Mouse (Mus musculus) heart, embryonic 16.5 days (tissue): ENCODE measurements around the gene Retreg3. TPM values are rescaled to one million over a fixed set of nuclear protein-coding genes. Genes with fewer than 3 reads are reported as not detected.

ENCODE experiments used
- ATAC-seq: fragments of 200-750 bp; cut with Nextera tagmentation; replicated peaks from 2 replicates; pipeline ENCODE4 v1.8.0; 2017; ENCODE audit warnings: moderate number of reproducible peaks; ENCODE audit not compliant: insufficient read depth, low FRiP score; ENCODE audit errors: extremely low read depth
- H3K27ac ChIP-seq: fragments of 300-500 bp; sonication (generic); 2 replicates; pipeline ENCODE4 v1.5.1; 2014; ENCODE audit warnings: mild to moderate bottlenecking, low read length, control low read depth, moderate library complexity
- H3K27me3 ChIP-seq: fragments of 300-500 bp; sonication (generic); 2 replicates; pipeline ENCODE4 v1.6.1; 2014; ENCODE audit warnings: low read length, mixed read lengths; ENCODE audit not compliant: control insufficient read depth, insufficient read depth
- H3K36me3 ChIP-seq: fragments of 300-500 bp; sonication (generic); 2 replicates; pipeline ENCODE4 v1.6.1; 2014; ENCODE audit not compliant: control insufficient read depth, insufficient read depth
- H3K4me1 ChIP-seq: fragments of 300-500 bp; sonication (generic); 2 replicates; pipeline ENCODE4 v1.6.1; 2014; ENCODE audit warnings: low read length, mixed read lengths; ENCODE audit not compliant: control insufficient read depth, insufficient read depth
- H3K4me2 ChIP-seq: fragments of 300-500 bp; sonication (generic); 2 replicates; pipeline ENCODE4 v1.6.1; 2014; ENCODE audit warnings: low read depth, mild to moderate bottlenecking, control low read depth, low read length
- H3K4me3 ChIP-seq: fragments of 300-500 bp; sonication (generic); 2 replicates; pipeline ENCODE4 v1.5.1; 2014; ENCODE audit warnings: mild to moderate bottlenecking, control low read depth, low read length
- H3K9ac ChIP-seq: fragments of 300-500 bp; sonication (generic); 2 replicates; pipeline ENCODE4 v1.6.1; 2014; ENCODE audit warnings: low read length, control low read depth
- H3K9me3 ChIP-seq: fragments of 300-500 bp; sonication (generic); replicated peaks from 2 replicates; pipeline ENCODE4 v1.6.1; 2016; ENCODE audit warnings: low read length; ENCODE audit not compliant: control insufficient read depth
- WGBS: fragments of 180-500 bp; shearing (Covaris S2); extraction: QIAGEN DNeasy Blood & Tissue Kit; methylation state at CpG from one replicate; pipeline ENCODE4 v1.1.7; 2014; 5-methylcytosine and 5-hydroxymethylcytosine counted together
- polyA plus RNA-seq: library from polyadenylated mRNA; unstranded; fragments of >200 nt; fragmentation: Nextera tagmentation; extraction: Ambion mirVana; gene quantifications from 2 replicates; pipeline ENCODE4 v1.2.1, GENCODE M21; 2015

Retreg3 gene
- polyA plus RNA-seq, 1 experiment from 2014 or later: 14.9 TPM

DNA sequence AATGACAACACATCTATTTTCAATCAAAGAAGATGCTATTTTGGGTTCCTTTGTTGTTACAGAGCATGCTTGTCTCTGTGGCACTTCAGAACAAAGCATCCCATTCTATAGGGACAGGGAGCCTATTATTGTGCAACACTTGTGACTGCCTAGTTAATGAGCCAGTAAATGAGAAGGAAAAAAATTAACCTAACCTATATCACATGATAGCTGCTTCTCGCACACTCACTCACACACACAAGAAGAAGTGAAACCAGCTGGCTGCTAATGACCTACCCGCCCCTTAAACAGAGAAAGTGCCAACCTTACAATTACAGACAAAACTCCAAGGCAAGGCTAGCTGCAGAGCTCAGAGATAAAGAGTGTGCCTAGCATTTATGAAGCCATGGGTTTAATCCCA is 4.1 kb downstream of the Retreg3 start:
- H3K9me3 ChIP-seq: no peaks in the 10 kb centered on the region
- no peak for ATAC-seq
- peaks cover 17% of the 10 kb centered on the region for H3K4me1 ChIP-seq
- H3K9ac ChIP-seq: 0 out of 2 replicates have a peak overlapping the region, but pooled peaks have one; percentile 5
- WGBS: 81% methylated on average over 2 of the region's 2 CpGs
- H3K4me2 ChIP-seq: no peak overlapping the region
- no peaks in the 10 kb centered on the region for H3K27me3 ChIP-seq
- no peak overlapping the region for H3K27ac ChIP-seq
- H3K36me3 ChIP-seq: no peaks in the 10 kb centered on the region
- no peak overlapping the region for H3K4me3 ChIP-seq

DNA sequence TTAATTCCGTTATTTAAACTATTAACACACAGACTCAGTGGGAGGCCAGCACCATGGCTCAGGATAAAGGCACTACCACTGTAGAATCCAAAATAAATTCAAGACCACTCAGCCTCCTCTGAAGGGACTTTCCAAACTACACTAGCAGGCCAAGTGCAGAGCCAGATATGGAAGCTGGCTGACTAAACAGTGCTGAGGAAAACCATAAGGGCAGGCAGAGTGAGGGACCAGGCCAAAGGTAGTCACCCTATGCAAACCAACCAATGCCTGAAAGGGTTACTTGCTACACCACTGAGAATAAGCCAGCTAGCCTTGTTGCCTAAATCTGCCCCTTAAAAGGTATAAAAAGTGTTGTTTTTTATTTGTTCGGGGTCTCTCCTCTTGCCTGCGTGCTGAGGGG is 7.5 kb downstream of the Retreg3 start:
- ATAC-seq: no peak
- Histone ChIP-seq H3K4me3 (no peak overlapping the region), H3K4me1 (peaks cover 4% of the 10 kb centered on the region; the same call in 1 of the 2 replicates), H3K27ac (no peak overlapping the region), H3K4me2 (no peak overlapping the region), H3K9me3 (no peaks in the 10 kb centered on the region), H3K9ac (no peak overlapping the region), H3K27me3 (no peaks in the 10 kb centered on the region), H3K36me3 (no peaks in the 10 kb centered on the region)
- WGBS: 89% methylated on average over 3 of the region's 3 CpGs

DNA sequence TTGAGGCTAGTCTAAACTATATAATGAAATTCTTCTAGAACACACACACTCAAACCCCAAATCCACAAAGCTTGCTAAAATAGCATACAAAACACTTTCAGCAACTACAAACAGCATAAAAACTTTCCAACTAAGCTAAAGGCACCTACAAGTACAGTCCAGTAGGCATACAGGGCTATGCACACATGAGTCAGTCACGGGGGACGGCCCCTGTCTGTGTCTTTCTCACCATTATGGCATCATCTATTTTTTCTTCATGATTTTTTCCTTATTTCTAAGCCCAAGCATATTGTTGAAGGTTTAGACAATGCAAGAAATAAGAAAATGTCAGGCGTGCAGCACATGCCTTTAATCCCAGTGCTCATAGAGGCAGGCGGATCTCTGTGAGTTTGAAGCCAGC is 8.5 kb downstream of the Retreg3 start:
- Histone ChIP-seq H3K4me1 (peaks cover 4% of the 10 kb centered on the region; the same call in 1 of the 2 replicates), H3K36me3 (no peaks in the 10 kb centered on the region), H3K9ac (no peak overlapping the region), H3K27me3 (no peaks in the 10 kb centered on the region), H3K4me2 (no peak overlapping the region), H3K4me3 (no peak overlapping the region), H3K27ac (no peak overlapping the region), H3K9me3 (no peaks in the 10 kb centered on the region)
- WGBS: 88% methylated on average over 4 of the region's 4 CpGs
- ATAC-seq: no peak

DNA sequence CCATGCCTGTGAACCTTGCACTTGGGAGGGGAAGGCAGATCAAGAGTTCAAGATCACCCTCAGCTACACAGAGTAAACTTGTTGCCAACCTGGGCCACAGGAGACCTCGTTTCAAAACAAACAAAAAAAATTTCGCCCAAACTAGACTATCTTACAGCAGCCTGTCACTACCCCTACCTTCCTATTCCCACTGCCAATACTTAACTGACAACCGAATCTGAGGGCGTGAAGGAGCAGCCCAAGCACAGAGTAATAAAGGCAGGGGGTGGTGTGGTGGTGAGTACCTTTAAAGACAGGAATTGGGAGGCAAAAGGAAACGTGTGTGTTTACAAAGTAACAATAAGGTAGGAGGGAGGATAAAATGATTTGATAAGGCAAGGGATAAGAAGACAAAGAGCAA is 9.0 kb downstream of the Retreg3 start:
- Histone ChIP-seq H3K4me2 (no peak overlapping the region), H3K27me3 (no peaks in the 10 kb centered on the region), H3K4me3 (no peak overlapping the region), H3K9me3 (no peaks in the 10 kb centered on the region), H3K36me3 (no peaks in the 10 kb centered on the region), H3K9ac (no peak overlapping the region), H3K4me1 (peaks cover 3% of the 10 kb centered on the region; the same call in 1 of the 2 replicates), H3K27ac (no peak overlapping the region)
- no peak for ATAC-seq
- WGBS: 50% methylated on average over 5 of the region's 5 CpGs

DNA sequence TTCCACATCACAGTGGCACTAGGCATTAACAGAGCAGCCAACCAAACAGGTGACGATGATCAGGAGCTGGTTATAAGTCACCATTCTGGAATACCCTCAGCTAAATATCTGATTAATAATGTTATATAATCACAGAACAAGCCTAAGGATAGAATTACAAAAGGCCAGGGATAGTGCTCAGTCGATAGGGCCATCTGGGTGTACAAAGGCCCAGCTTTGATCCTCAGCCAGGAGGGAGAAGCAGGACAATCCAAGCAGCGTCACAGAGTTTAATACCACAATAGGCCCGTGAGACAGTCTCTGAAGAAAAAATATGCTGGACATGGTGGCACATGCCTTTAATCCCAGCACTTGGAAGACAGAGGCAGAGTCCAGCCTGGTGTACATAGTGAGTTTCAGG is 10.3 kb downstream of the Retreg3 start:
- Histone ChIP-seq H3K9me3 (no peaks in the 10 kb centered on the region), H3K27ac (no peak overlapping the region), H3K9ac (no peak overlapping the region), H3K4me1 (no peaks in the 10 kb centered on the region; the same call in 1 of the 2 replicates), H3K4me3 (no peak overlapping the region), H3K27me3 (no peaks in the 10 kb centered on the region), H3K4me2 (no peak overlapping the region), H3K36me3 (no peaks in the 10 kb centered on the region)
- 80% methylated on average over 4 of the region's 4 CpGs for WGBS
- ATAC-seq: no peak

DNA sequence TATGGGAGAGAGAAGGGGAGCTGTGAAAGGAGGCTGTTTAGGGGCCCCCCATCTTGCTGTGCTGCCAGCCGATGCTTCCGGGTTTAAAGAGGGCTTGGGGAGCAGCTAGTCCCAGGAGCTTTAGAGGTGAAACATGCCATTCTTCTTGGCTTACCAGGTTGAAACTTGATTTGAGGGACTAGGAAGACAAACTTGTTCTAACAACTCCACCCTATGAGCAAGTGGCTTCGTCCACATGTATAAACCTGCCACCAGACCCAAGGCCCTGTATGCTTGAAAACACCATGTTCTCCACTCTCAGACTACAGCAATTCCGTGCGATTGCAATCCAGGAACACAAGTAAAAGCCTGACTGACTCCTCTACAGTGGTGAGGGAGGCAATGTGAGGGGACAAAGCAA is 16.7 kb downstream of the Retreg3 start:
- Histone ChIP-seq H3K4me1 (no peaks in the 10 kb centered on the region), H3K27me3 (no peaks in the 10 kb centered on the region), H3K4me3 (no peak overlapping the region), H3K27ac (peak overlapping the region; percentile 37; the same call in 1 of the 2 replicates), H3K4me2 (no peak overlapping the region), H3K9me3 (no peaks in the 10 kb centered on the region), H3K36me3 (peaks cover 34% of the 10 kb centered on the region), H3K9ac (no peak overlapping the region)
- ATAC-seq: no peak
- 83% methylated on average over 5 of the region's 5 CpGs for WGBS

DNA sequence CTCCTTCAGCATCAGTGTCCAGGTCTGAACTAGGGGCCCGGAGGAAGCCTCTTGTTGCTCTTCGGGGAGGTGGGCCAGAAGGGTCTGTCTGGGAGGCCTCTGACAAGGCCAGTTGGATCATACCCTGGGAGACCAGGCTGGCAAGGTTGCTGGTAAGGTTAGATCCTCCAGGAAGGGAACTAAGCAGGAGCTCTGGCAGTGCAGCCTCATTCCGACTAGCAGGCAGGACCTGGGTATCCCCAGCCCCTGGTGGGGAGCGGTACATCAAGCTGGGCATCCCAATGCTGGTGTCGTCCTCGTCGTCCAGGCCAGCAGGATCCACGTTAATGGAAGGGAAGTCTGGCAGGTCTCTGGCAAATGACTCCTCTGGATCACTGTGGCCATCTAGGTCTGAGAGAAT is 21.5 kb downstream of the Retreg3 start:
- peaks cover 34% of the 10 kb centered on the region for H3K36me3 ChIP-seq
- no peak overlapping the region for H3K4me3 ChIP-seq
- H3K9ac ChIP-seq: no peak overlapping the region
- H3K4me2 ChIP-seq: no peak overlapping the region
- no peaks in the 10 kb centered on the region for H3K9me3 ChIP-seq
- H3K27me3 ChIP-seq: no peaks in the 10 kb centered on the region
- no peak for ATAC-seq
- peaks cover 7% of the 10 kb centered on the region for H3K4me1 ChIP-seq
- 92% methylated on average over 8 of the region's 8 CpGs for WGBS
- no peak overlapping the region for H3K27ac ChIP-seq

DNA sequence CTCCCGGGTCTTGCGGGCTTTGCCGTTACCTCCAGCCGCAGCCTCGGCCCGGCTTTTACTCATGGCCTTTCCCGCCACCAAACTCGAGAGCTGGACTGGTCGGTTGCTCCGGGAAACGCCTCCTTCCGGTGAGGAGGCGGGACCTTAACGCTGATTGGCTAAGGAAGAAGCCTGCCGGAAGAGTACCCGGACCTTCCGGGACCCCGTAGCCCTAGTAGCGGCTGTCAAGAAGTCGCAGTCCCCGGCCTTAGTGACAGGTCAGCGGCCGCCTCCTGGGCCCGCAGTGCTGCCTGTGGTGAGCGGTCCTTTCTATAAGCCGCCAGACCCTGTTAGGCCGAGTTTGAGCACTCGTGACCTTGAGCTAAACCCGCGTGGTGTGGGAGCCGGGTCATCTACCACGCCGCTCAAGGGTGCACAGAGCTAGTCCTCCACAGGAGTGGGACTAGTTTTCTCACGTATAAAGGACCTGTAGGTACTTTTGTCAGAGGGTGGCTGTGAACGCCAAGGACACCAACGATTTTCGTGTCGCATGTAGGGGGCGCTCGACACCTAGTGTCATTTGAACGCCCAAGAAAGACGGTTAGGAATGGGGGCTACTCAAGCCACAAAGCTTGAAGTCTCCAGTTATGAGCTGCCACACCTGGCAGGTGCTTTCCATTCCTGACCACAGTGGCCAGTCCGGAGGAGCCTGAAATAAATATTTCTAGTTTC is 24.2 kb downstream of the Retreg3 start, which contains the start of gene Psmc3ip:
Gene Psmc3ip (minus strand): TSS at position 123 of the 711 bp plus-strand sequence.
- peaks cover 53% of the 10 kb centered on the region for H3K36me3 ChIP-seq
- WGBS: under 1% methylated on average over 43 of the region's 43 CpGs
- H3K4me1 ChIP-seq: peaks cover 7% of the 10 kb centered on the region
- peak; percentile 96 for ATAC-seq
- H3K27me3 ChIP-seq: no peaks in the 10 kb centered on the region
- peak within 1 kb of the TSS; percentile 96 for H3K4me2 ChIP-seq
- peak within 1 kb of the TSS; percentile 99 for H3K27ac ChIP-seq
- H3K4me3 ChIP-seq: peak within 1 kb of the TSS; percentile 88
- H3K9me3 ChIP-seq: no peaks in the 10 kb centered on the region
- H3K9ac ChIP-seq: peak within 1 kb of the TSS; percentile 92

DNA sequence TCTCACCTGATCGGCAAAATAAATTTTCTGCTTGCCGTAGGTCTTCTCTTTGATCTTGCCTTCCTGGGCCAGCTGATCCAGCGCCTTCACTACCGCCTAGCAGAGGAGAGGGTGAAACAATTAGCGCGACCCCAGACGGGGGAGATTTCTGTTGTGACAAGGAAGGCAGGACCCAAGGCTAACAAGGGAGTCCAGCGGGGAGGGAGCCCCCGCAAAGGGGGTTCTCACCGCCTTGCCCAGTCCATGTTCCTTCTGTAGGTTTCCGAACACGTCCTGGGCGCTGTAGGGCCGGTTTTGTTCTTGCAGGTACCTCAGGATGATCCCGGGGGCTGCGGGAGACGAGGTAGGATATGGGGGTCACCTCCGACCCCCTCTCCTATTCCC is 24.8 kb downstream of the Retreg3 start:
- Histone ChIP-seq H3K27ac (peak overlapping the region; percentile 99), H3K36me3 (peaks cover 54% of the 10 kb centered on the region), H3K4me2 (peak overlapping the region; percentile 96), H3K4me1 (peaks cover 7% of the 10 kb centered on the region), H3K9ac (peak overlapping the region; percentile 92), H3K4me3 (peak overlapping the region; percentile 88), H3K9me3 (no peaks in the 10 kb centered on the region), H3K27me3 (no peaks in the 10 kb centered on the region)
- peak; percentile 12; the same call in 1 of the 2 replicates for ATAC-seq
- 2% methylated on average over 18 of the region's 18 CpGs for WGBS
